Mouse (Mus musculus): ENCODE data around the gene Tfcp2l1. TPM values are rescaled to one million over a fixed set of nuclear protein-coding genes. Genes with fewer than 3 reads are reported as not detected.

The Tfcp2l1 gene
- not detected in 2 replicates for polyA plus RNA-seq (2012)

GRCm38 (mm10) chr1:118627781-118628464, at the start of gene Tfcp2l1:
Tfcp2l1 (plus strand) TSS chr1:118627945.
- TF ChIP-seq GATA1 (IDR thresholded peaks at IDR 0.05; ENCODE audit: low read length) = no peak

GRCm38 (mm10) chr1:118580174-118580702, 47.5 kb upstream of the Tfcp2l1 start:
- TF ChIP-seq GATA1 (IDR thresholded peaks at IDR 0.05; ENCODE audit: low read length) = no peak

GRCm38 (mm10) chr1:118581179-118581578, 46.6 kb upstream of the Tfcp2l1 start:
- no peak for TF ChIP-seq GATA1 (IDR thresholded peaks at IDR 0.05; ENCODE audit: low read length)

- TF ChIP-seq GATA1 (IDR thresholded peaks at IDR 0.05; ENCODE audit: low read length) = no peak
These were observed 38.0 kb upstream of the Tfcp2l1 start for GRCm38 (mm10) chr1:118589721-118590120.

- TF ChIP-seq GATA1 (IDR thresholded peaks at IDR 0.05; ENCODE audit: low read length) = no peak
These were observed 34.8 kb upstream of the Tfcp2l1 start for GRCm38 (mm10) chr1:118592933-118593332.

GRCm38 (mm10) chr1:118595395-118595794, 32.4 kb upstream of the Tfcp2l1 start:
- no peak for TF ChIP-seq GATA1 (IDR thresholded peaks at IDR 0.05; ENCODE audit: low read length)

GRCm38 (mm10) chr1:118597475-118598213, 30.1 kb upstream of the Tfcp2l1 start:
- TF ChIP-seq GATA1 (IDR thresholded peaks at IDR 0.05; ENCODE audit: low read length) = no peak

- TF ChIP-seq GATA1 (IDR thresholded peaks at IDR 0.05; ENCODE audit: low read length) = no peak
These were observed 29.4 kb upstream of the Tfcp2l1 start for GRCm38 (mm10) chr1:118598339-118598738.

GRCm38 (mm10) chr1:118613631-118614183, 14.0 kb upstream of the Tfcp2l1 start:
- no peak for TF ChIP-seq GATA1 (IDR thresholded peaks at IDR 0.05; ENCODE audit: low read length)

- TF ChIP-seq GATA1 (IDR thresholded peaks at IDR 0.05; ENCODE audit: low read length) = no peak
These were observed 4.9 kb upstream of the Tfcp2l1 start for GRCm38 (mm10) chr1:118622857-118623256.

GRCm38 (mm10) chr1:118625461-118625860, 2.3 kb upstream of the Tfcp2l1 start:
- TF ChIP-seq GATA1 (IDR thresholded peaks at IDR 0.05; ENCODE audit: low read length) = no peak

GRCm38 (mm10) chr1:118625921-118626320, 1.8 kb upstream of the Tfcp2l1 start:
- TF ChIP-seq GATA1 (IDR thresholded peaks at IDR 0.05; ENCODE audit: low read length) = no peak

- TF ChIP-seq GATA1 (IDR thresholded peaks at IDR 0.05; ENCODE audit: low read length) = no peak
These were observed 1.3 kb upstream of the Tfcp2l1 start for GRCm38 (mm10) chr1:118626452-118626851.

GRCm38 (mm10) chr1:118633415-118633980, 5.8 kb downstream of the Tfcp2l1 start:
- no peak for TF ChIP-seq GATA1 (IDR thresholded peaks at IDR 0.05; ENCODE audit: low read length)

- no peak for TF ChIP-seq GATA1 (IDR thresholded peaks at IDR 0.05; ENCODE audit: low read length)
These were observed 14.7 kb downstream of the Tfcp2l1 start for GRCm38 (mm10) chr1:118642296-118642999.

Data from G1E-ER4 (cell line).